Mouse (Mus musculus) C2C12 (cell line): ENCODE measurements around the gene Eif1.

ENCODE experiments used
- CEBPB ChIP-seq: IDR thresholded peaks from one replicate; pipeline ENCODE4 v1.6.1; 2011; ENCODE audit warnings: low read depth, mild to moderate bottlenecking, control low read depth, moderate library complexity
- CTCF ChIP-seq: IDR thresholded peaks from one replicate; pipeline ENCODE4 v1.5.1; 2011; ENCODE audit not compliant: control insufficient read depth, insufficient read depth, insufficient read length
- FOSL1 ChIP-seq: IDR thresholded peaks from one replicate; pipeline ENCODE4 v1.8.0; 2011; ENCODE audit warnings: mild to moderate bottlenecking, low read length; ENCODE audit not compliant: poor library complexity, insufficient read depth, severe bottlenecking
- MAX ChIP-seq: IDR thresholded peaks from one replicate; pipeline ENCODE4 v1.6.1; 2011; ENCODE audit warnings: mild to moderate bottlenecking, control low read depth

DNA sequence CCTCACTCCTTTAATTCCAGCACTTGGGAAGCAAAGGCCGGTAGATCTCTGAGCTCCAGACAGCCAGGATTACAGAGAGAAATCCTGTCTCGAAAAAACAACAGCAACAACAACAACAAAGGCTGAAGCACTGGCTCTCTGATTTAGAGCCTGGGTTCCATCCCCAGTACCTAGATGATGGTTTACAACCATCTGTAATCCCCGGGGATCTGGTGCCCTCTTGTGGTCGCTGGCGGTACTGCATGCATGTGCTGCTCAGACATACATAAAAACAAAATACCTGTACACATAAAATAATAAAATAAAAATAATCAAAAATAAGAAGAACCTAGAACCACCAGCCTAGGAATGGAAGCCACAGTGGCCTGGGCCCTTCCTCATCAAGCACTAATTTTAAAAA, 19.4 kb upstream of the Eif1 start:
- peak; percentile 76 for TF ChIP-seq CTCF
- TF ChIP-seq MAX, result peak; percentile 32
- no peak for TF ChIP-seq FOSL1
- no peak for TF ChIP-seq CEBPB
